Mouse (Mus musculus): Measurements from ENCODE around the gene Pfas.
"Not testable (repeated sequence)": the region's sequence is repeated elsewhere in the genome, so short reads cannot be mapped to it uniquely, and the experiment has no call there.

Gene Pfas

GRCm38 (mm10) chr11:69015644-69016441 lies 7.6 kb upstream of the Pfas start, which contains the start of gene Ctc1:
TSS of gene Ctc1 (plus strand) at chr11:69015911.
- DNase-seq (ENCODE audit: low spot score in 2 of 2) = peak; percentile 76 to 80

DNA sequence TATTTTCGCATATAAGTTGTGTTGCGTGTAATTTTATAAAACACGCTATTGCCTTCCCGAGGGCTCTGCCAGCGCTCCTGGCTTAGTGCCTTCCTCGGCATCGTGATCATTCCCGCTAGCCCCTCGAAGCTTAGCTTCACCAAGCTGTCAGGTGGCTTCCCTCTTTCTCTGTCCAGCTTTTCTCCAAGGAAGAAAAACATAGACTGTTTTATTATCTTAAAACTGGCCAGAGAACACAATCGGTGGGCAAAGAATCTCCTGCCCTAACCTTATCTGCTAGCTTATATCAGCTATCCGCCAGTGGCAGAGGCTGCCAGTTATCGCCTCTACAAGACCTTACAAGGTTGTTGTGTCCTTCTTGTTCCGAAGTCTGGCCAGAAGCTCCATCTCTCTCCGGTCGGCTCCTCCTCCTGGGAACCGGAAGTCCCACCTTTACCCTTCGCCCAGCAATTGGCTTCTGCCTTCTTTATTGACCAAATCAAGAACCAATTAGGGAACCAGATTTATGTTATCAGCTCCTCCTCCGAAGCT lies 3.9 kb upstream of the Pfas start:
- DNase-seq (ENCODE audit: low spot score in 2 of 2) = peak; percentile 75 to 86

GRCm38 (mm10) chr11:69011445-69011844 lies 3.2 kb upstream of the Pfas start:
- not testable (repeated sequence) for DNase-seq (ENCODE audit: low spot score in 2 of 2)

GRCm38 (mm10) chr11:69010400-69011323 lies 2.4 kb upstream of the Pfas start:
- no peak for DNase-seq (ENCODE audit: low spot score in 2 of 2)

GRCm38 (mm10) chr11:69009508-69009907 lies 1.2 kb upstream of the Pfas start:
- no peak for DNase-seq (ENCODE audit: low spot score in 2 of 2)

GRCm38 (mm10) chr11:69006575-69006974 lies 1.7 kb downstream of the Pfas start:
- DNase-seq (ENCODE audit: low spot score in 2 of 2) = not testable (repeated sequence)

GRCm38 (mm10) chr11:69005193-69005592 lies 3.1 kb downstream of the Pfas start:
- DNase-seq (ENCODE audit: low spot score in 2 of 2) = no peak

- no peak for DNase-seq (ENCODE audit: low spot score in 2 of 2)
Measured at GRCm38 (mm10) chr11:69003592-69003991, 4.7 kb downstream of the Pfas start.

DNA sequence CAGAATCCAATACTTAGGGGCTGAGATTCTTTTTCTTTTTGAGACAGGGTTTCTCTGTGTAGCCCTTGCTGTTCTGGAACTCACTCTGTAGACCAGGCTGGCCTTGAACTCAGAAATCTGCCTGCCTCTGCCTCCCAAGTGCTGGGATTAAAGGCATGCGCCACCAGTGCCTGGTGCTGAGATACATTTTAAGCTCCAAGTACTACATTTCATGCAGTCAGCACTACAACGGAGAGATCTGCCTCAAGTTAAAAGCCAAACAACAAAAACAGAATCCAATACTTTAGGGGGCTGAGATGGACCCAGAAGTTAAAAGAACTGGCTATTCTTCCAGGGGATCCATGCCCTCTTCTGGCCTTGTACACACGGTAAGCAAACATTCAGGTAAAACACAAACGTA lies 5.5 kb downstream of the Pfas start:
- DNase-seq (ENCODE audit: low spot score in 2 of 2) = not testable (repeated sequence)

- no peak for DNase-seq (ENCODE audit: low spot score in 2 of 2)
Measured at GRCm38 (mm10) chr11:68997080-68997479, 11.2 kb downstream of the Pfas start.

- DNase-seq (ENCODE audit: low spot score in 2 of 2) = no peak
Measured at GRCm38 (mm10) chr11:68994377-68994776, 13.9 kb downstream of the Pfas start.

DNA sequence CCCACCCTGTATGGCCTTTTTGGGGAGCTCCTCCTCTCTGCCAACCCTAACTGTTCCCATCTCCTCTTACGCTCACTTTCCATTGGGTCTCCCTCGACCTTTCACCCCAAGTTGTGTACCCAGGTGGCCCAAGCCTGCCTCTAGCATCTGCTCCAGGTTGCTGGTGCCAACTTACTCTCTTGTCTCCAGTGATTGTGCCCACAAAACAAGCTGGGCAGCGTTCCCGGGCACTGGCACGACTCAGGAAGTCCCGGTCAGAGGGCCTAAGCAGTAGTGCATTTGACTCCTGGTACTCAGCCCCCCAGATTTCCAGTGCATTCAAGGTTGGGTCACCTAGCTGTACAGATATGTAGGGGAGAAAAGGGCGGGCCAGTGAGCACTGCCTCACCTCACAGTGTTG lies 15.1 kb downstream of the Pfas start:
- DNase-seq (ENCODE audit: low spot score in 2 of 2) = no peak

DNA sequence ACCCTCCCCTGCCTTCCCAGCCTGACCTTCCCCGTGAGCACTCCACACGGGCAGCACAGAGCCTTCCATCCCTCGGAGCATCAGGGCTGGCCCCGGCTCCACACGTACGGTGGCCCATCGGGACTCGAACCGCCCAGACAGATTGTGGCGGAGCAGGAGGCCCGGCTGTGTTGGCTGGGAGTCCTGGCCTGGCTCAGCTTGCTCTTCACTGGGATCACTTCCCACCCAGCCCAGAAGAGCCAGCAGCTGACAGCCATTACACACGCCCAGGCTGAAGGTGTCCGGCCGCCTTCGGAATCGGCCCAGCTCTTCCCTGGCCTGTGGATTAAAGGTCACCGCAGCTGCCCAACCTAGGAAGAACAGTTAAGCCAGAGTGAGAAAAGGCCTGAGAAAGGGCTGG lies 19.9 kb downstream of the Pfas start:
- no peak for DNase-seq (ENCODE audit: low spot score in 2 of 2)

- DNase-seq (ENCODE audit: low spot score in 2 of 2) = no peak
Measured at GRCm38 (mm10) chr11:68987365-68987882, 20.8 kb downstream of the Pfas start.

DNA sequence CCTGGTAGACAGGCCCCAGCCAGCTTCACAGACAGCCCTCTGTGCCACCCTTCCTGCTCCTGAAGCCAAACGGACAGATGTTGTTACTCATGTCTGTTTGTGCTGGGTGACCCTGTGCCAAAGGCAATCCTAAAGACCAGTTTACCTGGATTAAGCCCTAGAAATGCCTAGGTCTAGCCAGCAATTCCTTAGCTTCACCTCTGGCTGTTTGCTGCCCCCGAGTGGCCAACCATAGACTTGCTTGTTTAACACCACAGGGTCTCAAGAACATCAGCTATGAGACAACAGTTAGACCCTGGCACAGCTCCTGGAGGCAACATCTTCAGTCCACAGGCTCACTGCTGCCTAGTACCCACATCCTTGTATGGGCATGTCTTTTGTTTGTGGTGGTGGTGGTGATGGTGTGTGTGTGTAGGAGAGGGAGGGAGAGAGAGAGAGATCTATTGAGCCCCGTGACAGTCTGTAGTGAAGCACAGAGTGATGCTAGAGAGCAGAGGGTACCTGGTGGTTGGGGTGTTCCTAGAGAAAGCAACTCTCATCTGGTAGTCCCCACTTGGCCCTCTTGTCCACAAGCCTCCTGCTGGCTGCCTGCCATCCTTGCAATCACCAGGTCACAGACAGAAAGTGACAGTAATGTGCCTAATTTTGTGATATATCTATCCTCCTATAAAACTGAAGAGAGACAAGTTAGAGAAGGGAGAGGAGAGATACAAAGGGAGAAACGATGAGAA lies 25.5 kb downstream of the Pfas start:
- DNase-seq (ENCODE audit: low spot score in 2 of 2) = peak; percentile 58 to 75

- DNase-seq (ENCODE audit: low spot score in 2 of 2) = no peak
Measured at GRCm38 (mm10) chr11:68980919-68981318, 27.3 kb downstream of the Pfas start.

- DNase-seq (ENCODE audit: low spot score in 2 of 2) = no peak
Measured at GRCm38 (mm10) chr11:68979320-68979733, 28.9 kb downstream of the Pfas start.

GRCm38 (mm10) chr11:68975601-68976000 lies 32.7 kb downstream of the Pfas start:
- no peak for DNase-seq (ENCODE audit: low spot score in 2 of 2)

GRCm38 (mm10) chr11:68975085-68975484 lies 33.2 kb downstream of the Pfas start, which contains the start of gene Rangrf:
TSS of gene Rangrf (minus strand) at chr11:68975185.
- DNase-seq (ENCODE audit: low spot score in 2 of 2) = no peak

DNA sequence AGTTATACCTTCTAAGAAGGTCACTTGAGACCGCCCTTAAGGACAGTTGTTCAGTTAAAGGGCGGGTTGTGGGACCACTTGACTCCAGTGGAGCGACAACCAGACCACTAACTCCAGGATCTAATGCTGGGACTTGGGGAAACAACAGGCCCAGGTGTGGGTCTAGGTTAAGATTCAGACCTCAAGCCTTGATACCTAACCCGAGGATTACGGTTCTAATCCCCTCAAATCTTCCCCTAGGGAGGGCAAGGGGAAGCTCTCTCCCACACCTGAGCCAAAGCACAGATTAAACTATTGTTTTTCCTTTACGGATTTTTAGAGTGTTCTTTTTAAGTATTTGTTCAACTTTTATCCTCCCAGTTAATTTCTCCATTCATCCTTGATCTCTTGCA lies 34.2 kb downstream of the Pfas start:
- no peak for DNase-seq (ENCODE audit: low spot score in 2 of 2)
